Mouse (Mus musculus) layer of hippocampus, postnatal 36 days (tissue): ENCODE data around the gene Cd9. TPM values are rescaled to one million over a fixed set of nuclear protein-coding genes. Genes with fewer than 3 reads are reported as not detected.
"Not testable (repeated sequence)": the region's sequence is repeated elsewhere in the genome, so short reads cannot be mapped to it uniquely, and the experiment has no call there.

ENCODE experiments used
- DNase-seq, 2 experiments: peaks; one replicate each; pipeline ENCODE4 v3.0.0; 2022
- total RNA-seq, 2 experiments: library from RNA; stranded (reverse); gene quantifications; 2 replicates each; pipeline ENCODE4 v1.2.3; 2021

The Cd9 gene
- total RNA-seq, 2 experiments from 2014 or later: 70.6 to 71.5 TPM

- DNase-seq: no peak
Measured at GRCm38 (mm10) chr6:125498062-125498461, 3.5 kb upstream of the Cd9 start.

GRCm38 (mm10) chr6:125496417-125496816, 1.8 kb upstream of the Cd9 start:
- DNase-seq: no peak

- no peak for DNase-seq
Measured at GRCm38 (mm10) chr6:125495361-125495760, 770 bp upstream of the Cd9 start.

GRCm38 (mm10) chr6:125493147-125493546, 1.4 kb downstream of the Cd9 start:
- DNase-seq: no peak

- DNase-seq: no peak
Measured at GRCm38 (mm10) chr6:125492664-125493063, 1.9 kb downstream of the Cd9 start.

- no peak for DNase-seq
Measured at GRCm38 (mm10) chr6:125492033-125492432, 2.6 kb downstream of the Cd9 start.

- no peak for DNase-seq
Measured at GRCm38 (mm10) chr6:125491393-125491792, 3.2 kb downstream of the Cd9 start.

- DNase-seq: no peak
Measured at GRCm38 (mm10) chr6:125489881-125490559, 4.6 kb downstream of the Cd9 start.

- DNase-seq: no peak
Measured at GRCm38 (mm10) chr6:125485589-125485988, 9.0 kb downstream of the Cd9 start.

- no peak for DNase-seq
Measured at GRCm38 (mm10) chr6:125484721-125485120, 9.9 kb downstream of the Cd9 start.

GRCm38 (mm10) chr6:125484313-125484660, 10.3 kb downstream of the Cd9 start:
- DNase-seq: not testable (repeated sequence)

- no peak for DNase-seq
Measured at GRCm38 (mm10) chr6:125483515-125484312, 10.9 kb downstream of the Cd9 start.

GRCm38 (mm10) chr6:125482427-125482831, 12.2 kb downstream of the Cd9 start:
- no peak for DNase-seq

- DNase-seq: no peak
Measured at GRCm38 (mm10) chr6:125481667-125482390, 12.8 kb downstream of the Cd9 start.

- DNase-seq: peak in 1 of 2 experiments; percentile 44
Measured at GRCm38 (mm10) chr6:125480396-125481361, 13.9 kb downstream of the Cd9 start.

- DNase-seq: no peak
Measured at GRCm38 (mm10) chr6:125479359-125479758, 15.2 kb downstream of the Cd9 start.

GRCm38 (mm10) chr6:125478135-125479128, 16.2 kb downstream of the Cd9 start:
- DNase-seq: no peak

GRCm38 (mm10) chr6:125476826-125477589, 17.6 kb downstream of the Cd9 start:
- no peak for DNase-seq

- DNase-seq: no peak
Measured at GRCm38 (mm10) chr6:125476090-125476489, 18.5 kb downstream of the Cd9 start.

GRCm38 (mm10) chr6:125475184-125475583, 19.4 kb downstream of the Cd9 start:
- no peak for DNase-seq
